Mouse (Mus musculus): ENCODE results near the gene Mbd3. TPM values are rescaled to one million over a fixed set of nuclear protein-coding genes. Genes with fewer than 3 reads are reported as not detected.

Gene Mbd3
- polyA plus RNA-seq, 1 experiment from 2014 or later: 90.6 TPM

GRCm38 (mm10) chr10:80384115-80384639 is 15.2 kb downstream of the Mbd3 start:
- no peak overlapping the region for H3K9ac ChIP-seq (replicated peaks; ENCODE audit: low read depth)
- 82% methylated on average over 4 of the region's 4 CpGs for WGBS
- H3K4me3 ChIP-seq (ENCODE audit: low read depth, low read length): no peak overlapping the region
- no peaks in the 10 kb centered on the region for H3K27me3 ChIP-seq (replicated peaks; ENCODE audit: insufficient read depth, low read length)
- H3K27ac ChIP-seq (ENCODE audit: low read length): no peak overlapping the region
- ATAC-seq: no peak
- peaks cover 19% of the 10 kb centered on the region; the same call in 1 of the 2 replicates for H3K36me3 ChIP-seq (ENCODE audit: insufficient read depth, low read length)
- no peak for DNase-seq (ENCODE audit: low spot score)
- H3K9me3 ChIP-seq (ENCODE audit: low read length): no peaks in the 10 kb centered on the region
- TF ChIP-seq CTCF (IDR thresholded peaks at IDR 0.05): no peak
- TF ChIP-seq EP300 (IDR thresholded peaks at IDR 0.05): no peak
- no peak overlapping the region for H3K4me2 ChIP-seq (replicated peaks; ENCODE audit: low read depth, low read length)
- peaks cover 20% of the 10 kb centered on the region; the same call in 1 of the 2 replicates for H3K4me1 ChIP-seq (ENCODE audit: insufficient read depth, low read depth, low read length)

- WGBS: 42% methylated on average over 4 of the region's 4 CpGs
- H3K4me1 ChIP-seq (ENCODE audit: insufficient read depth, low read depth, low read length): peaks cover 20% of the 10 kb centered on the region; the same call in 1 of the 2 replicates
- H3K4me2 ChIP-seq (replicated peaks; ENCODE audit: low read depth, low read length): no peak overlapping the region
- ATAC-seq (no peak), DNase-seq (ENCODE audit: low spot score) (no peak)
- no peaks in the 10 kb centered on the region for H3K9me3 ChIP-seq (ENCODE audit: low read length)
- no peaks in the 10 kb centered on the region for H3K27me3 ChIP-seq (replicated peaks; ENCODE audit: insufficient read depth, low read length)
- no peak overlapping the region for H3K9ac ChIP-seq (replicated peaks; ENCODE audit: low read depth)
- TF ChIP-seq EP300 (IDR thresholded peaks at IDR 0.05) (no peak), CTCF (IDR thresholded peaks at IDR 0.05) (peak; percentile 49)
- H3K4me3 ChIP-seq (ENCODE audit: low read depth, low read length): no peak overlapping the region
- H3K27ac ChIP-seq (ENCODE audit: low read length): no peak overlapping the region
- peaks cover 19% of the 10 kb centered on the region; the same call in 1 of the 2 replicates for H3K36me3 ChIP-seq (ENCODE audit: insufficient read depth, low read length)
Measured at GRCm38 (mm10) chr10:80383431-80383830, 15.9 kb downstream of the Mbd3 start.

- DNase-seq (ENCODE audit: low spot score) (no peak), ATAC-seq (no peak)
- 84% methylated on average over 7 of the region's 7 CpGs for WGBS
- Histone ChIP-seq H3K4me2 (replicated peaks; ENCODE audit: low read depth, low read length) (no peak overlapping the region), H3K9me3 (ENCODE audit: low read length) (no peaks in the 10 kb centered on the region), H3K9ac (replicated peaks; ENCODE audit: low read depth) (no peak overlapping the region), H3K36me3 (ENCODE audit: insufficient read depth, low read length) (peaks cover 19% of the 10 kb centered on the region; the same call in 1 of the 2 replicates), H3K4me1 (ENCODE audit: insufficient read depth, low read depth, low read length) (peaks cover 14% of the 10 kb centered on the region; the same call in 1 of the 2 replicates), H3K27ac (ENCODE audit: low read length) (no peak overlapping the region), H3K4me3 (ENCODE audit: low read depth, low read length) (no peak overlapping the region), H3K27me3 (replicated peaks; ENCODE audit: insufficient read depth, low read length) (no peaks in the 10 kb centered on the region)
- no peak for TF ChIP-seq EP300 (IDR thresholded peaks at IDR 0.05)
- TF ChIP-seq CTCF (IDR thresholded peaks at IDR 0.05): no peak
Measured at GRCm38 (mm10) chr10:80382641-80383365, 16.5 kb downstream of the Mbd3 start.

- Histone ChIP-seq H3K9me3 (ENCODE audit: low read length) (no peaks in the 10 kb centered on the region), H3K4me1 (ENCODE audit: insufficient read depth, low read depth, low read length) (no peaks in the 10 kb centered on the region), H3K9ac (replicated peaks; ENCODE audit: low read depth) (no peak overlapping the region), H3K27me3 (replicated peaks; ENCODE audit: insufficient read depth, low read length) (no peaks in the 10 kb centered on the region), H3K4me3 (ENCODE audit: low read depth, low read length) (no peak overlapping the region), H3K4me2 (replicated peaks; ENCODE audit: low read depth, low read length) (no peak overlapping the region), H3K27ac (ENCODE audit: low read length) (no peak overlapping the region), H3K36me3 (ENCODE audit: insufficient read depth, low read length) (peaks cover 19% of the 10 kb centered on the region; the same call in 1 of the 2 replicates)
- no peak for DNase-seq (ENCODE audit: low spot score)
- no peak for TF ChIP-seq EP300 (IDR thresholded peaks at IDR 0.05)
- peak; percentile 68 for TF ChIP-seq CTCF (IDR thresholded peaks at IDR 0.05)
- 49% methylated on average over 10 of the region's 10 CpGs for WGBS
- no peak for ATAC-seq
Measured at GRCm38 (mm10) chr10:80377716-80378115, 21.6 kb downstream of the Mbd3 start.

- peak; percentile 65 for ATAC-seq
- 1% methylated on average over 7 of the region's 7 CpGs for WGBS
Measured at GRCm38 (mm10) chr10:80376160-80376559, 23.2 kb downstream of the Mbd3 start.

GRCm38 (mm10) chr10:80374063-80374462 is 25.3 kb downstream of the Mbd3 start:
- TF ChIP-seq EP300 (IDR thresholded peaks at IDR 0.05) (no peak), CTCF (IDR thresholded peaks at IDR 0.05) (peak; percentile 74)
- ATAC-seq (peak; percentile 53; the same call in 1 of the 2 replicates), DNase-seq (ENCODE audit: low spot score) (peak; percentile 79)
- Histone ChIP-seq H3K27me3 (replicated peaks; ENCODE audit: insufficient read depth, low read length) (no peaks in the 10 kb centered on the region), H3K4me1 (ENCODE audit: insufficient read depth, low read depth, low read length) (no peaks in the 10 kb centered on the region), H3K9ac (replicated peaks; ENCODE audit: low read depth) (no peak overlapping the region), H3K27ac (ENCODE audit: low read length) (no peak overlapping the region), H3K36me3 (ENCODE audit: insufficient read depth, low read length) (no peaks in the 10 kb centered on the region), H3K4me3 (ENCODE audit: low read depth, low read length) (no peak overlapping the region), H3K4me2 (replicated peaks; ENCODE audit: low read depth, low read length) (no peak overlapping the region), H3K9me3 (ENCODE audit: low read length) (no peaks in the 10 kb centered on the region)
- WGBS: 18% methylated on average over 6 of the region's 6 CpGs

More at GRCm38 (mm10) chr10:80376160-80376559, 23.2 kb downstream of the Mbd3 start:
- Histone ChIP-seq H3K9ac (replicated peaks; ENCODE audit: low read depth) (no peak overlapping the region), H3K9me3 (ENCODE audit: low read length) (no peaks in the 10 kb centered on the region), H3K4me2 (replicated peaks; ENCODE audit: low read depth, low read length) (no peak overlapping the region), H3K4me3 (ENCODE audit: low read depth, low read length) (no peak overlapping the region), H3K4me1 (ENCODE audit: insufficient read depth, low read depth, low read length) (no peaks in the 10 kb centered on the region), H3K36me3 (ENCODE audit: insufficient read depth, low read length) (peaks cover 7% of the 10 kb centered on the region; the same call in 1 of the 2 replicates), H3K27ac (ENCODE audit: low read length) (no peak overlapping the region), H3K27me3 (replicated peaks; ENCODE audit: insufficient read depth, low read length) (no peaks in the 10 kb centered on the region)
- peak; percentile 95 for DNase-seq (ENCODE audit: low spot score)
- TF ChIP-seq EP300 (IDR thresholded peaks at IDR 0.05) (no peak), CTCF (IDR thresholded peaks at IDR 0.05) (peak; percentile 97)
